Mouse (Mus musculus): ENCODE measurements around the gene Lactbl1. TPM values are rescaled to one million over a fixed set of nuclear protein-coding genes. Genes with fewer than 3 reads are reported as not detected.

Lactbl1 gene
- polyA plus RNA-seq, 1 experiment = not detected

DNA sequence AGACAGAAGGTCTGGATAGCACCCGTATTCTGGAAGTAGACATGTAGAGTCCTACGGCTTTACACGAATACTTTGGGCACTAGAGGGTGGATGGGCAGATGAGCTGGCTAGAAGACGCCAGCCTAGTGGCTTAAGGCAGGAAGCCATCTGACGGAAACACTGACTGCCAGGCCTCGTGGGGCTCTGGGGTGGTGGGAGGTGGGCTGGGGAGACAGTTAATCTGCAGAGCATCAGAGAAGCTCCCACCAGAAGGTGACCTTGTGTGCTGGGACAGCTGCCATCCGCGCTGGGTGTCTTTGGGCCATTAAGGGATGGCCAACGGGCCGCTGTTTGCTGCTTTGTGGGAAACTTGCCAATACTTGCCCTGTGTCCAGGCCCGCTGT lies 30.1 kb downstream of the Lactbl1 start:
- Histone ChIP-seq H3K36me3 (ENCODE audit: control insufficient read depth, insufficient read depth) (no peaks in the 10 kb centered on the region), H3K79me2 (ENCODE audit: control insufficient read depth, insufficient read depth) (no peaks in the 10 kb centered on the region), H3K4me3 (no peak overlapping the region), H3K4me2 (ENCODE audit: low read depth) (no peak overlapping the region), H3K27me3 (ENCODE audit: control insufficient read depth, insufficient read depth, insufficient read length) (no peaks in the 10 kb centered on the region), H3ac (ENCODE audit: control insufficient read depth, insufficient read length) (no peak overlapping the region)
- TF ChIP-seq USF1 (IDR thresholded peaks at IDR 0.05; ENCODE audit: low read depth) = no peak
- TF ChIP-seq TCF12 (IDR thresholded peaks at IDR 0.05; ENCODE audit: insufficient read depth, poor library complexity, severe bottlenecking) = no peak
- TF ChIP-seq MAX (IDR thresholded peaks at IDR 0.05; ENCODE audit: low read depth) = no peak
- no peak for TF ChIP-seq TCF3 (IDR thresholded peaks at IDR 0.05; ENCODE audit: insufficient read length, low read depth)
- no peak for TF ChIP-seq SRF (IDR thresholded peaks at IDR 0.05; ENCODE audit: control insufficient read depth, insufficient read length, low read depth)
- TF ChIP-seq E2F4 (IDR thresholded peaks at IDR 0.05; ENCODE audit: insufficient read depth) = no peak
- no peak for TF ChIP-seq CEBPB (IDR thresholded peaks at IDR 0.05; ENCODE audit: insufficient read depth, poor library complexity, severe bottlenecking)
- TF ChIP-seq POLR2A (IDR thresholded peaks at IDR 0.05; ENCODE audit: insufficient read length, low read depth) = no peak
- no peak for TF ChIP-seq MYOD1 (IDR thresholded peaks at IDR 0.05; ENCODE audit: control insufficient read depth in 1 of 3, insufficient read length in 2 of 3, low read depth in 2 of 3)
- no peak for TF ChIP-seq POLR2AphosphoS2 (IDR thresholded peaks at IDR 0.05; ENCODE audit: insufficient read length, low read depth)
- TF ChIP-seq MYOG (IDR thresholded peaks at IDR 0.05; ENCODE audit: control insufficient read depth in 1 of 3, insufficient read depth in 1 of 3, insufficient read length in 2 of 3, low read depth in 2 of 3) = no peak
- TF ChIP-seq REST (IDR thresholded peaks at IDR 0.05; ENCODE audit: insufficient read depth, insufficient read length) = no peak

DNA sequence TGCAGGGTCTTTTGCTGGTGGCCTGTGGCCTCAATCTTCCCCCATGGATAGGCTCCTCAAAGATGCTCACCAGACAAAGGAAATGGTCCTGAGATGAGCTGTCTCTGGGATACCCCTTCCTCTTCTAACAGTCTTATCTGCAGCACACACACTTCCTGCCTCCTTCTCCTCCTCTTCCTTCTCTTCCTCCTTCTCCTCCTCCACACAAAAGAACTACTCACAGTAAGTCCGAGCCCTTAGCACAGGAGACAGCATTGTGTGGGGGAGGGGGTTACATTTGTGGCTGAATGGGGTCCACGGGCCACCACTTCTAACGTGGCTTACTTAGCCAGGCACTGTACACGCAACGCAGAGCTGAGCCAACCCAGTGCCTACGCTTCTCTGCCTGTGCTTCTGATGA lies 30.6 kb downstream of the Lactbl1 start:
- no peaks in the 10 kb centered on the region for H3K79me2 ChIP-seq (ENCODE audit: control insufficient read depth, insufficient read depth)
- no peaks in the 10 kb centered on the region for H3K27me3 ChIP-seq (ENCODE audit: control insufficient read depth, insufficient read depth, insufficient read length)
- no peak overlapping the region for H3K4me2 ChIP-seq (ENCODE audit: low read depth)
- no peak overlapping the region for H3K4me3 ChIP-seq
- H3K36me3 ChIP-seq (ENCODE audit: control insufficient read depth, insufficient read depth) = no peaks in the 10 kb centered on the region
- no peak for TF ChIP-seq CEBPB (IDR thresholded peaks at IDR 0.05; ENCODE audit: insufficient read depth, poor library complexity, severe bottlenecking)
- no peak for TF ChIP-seq POLR2AphosphoS2 (IDR thresholded peaks at IDR 0.05; ENCODE audit: insufficient read length, low read depth)
- TF ChIP-seq E2F4 (IDR thresholded peaks at IDR 0.05; ENCODE audit: insufficient read depth) = no peak
- no peak for TF ChIP-seq TCF3 (IDR thresholded peaks at IDR 0.05; ENCODE audit: insufficient read length, low read depth)
- no peak for TF ChIP-seq SRF (IDR thresholded peaks at IDR 0.05; ENCODE audit: control insufficient read depth, insufficient read length, low read depth)
- no peak for TF ChIP-seq MAX (IDR thresholded peaks at IDR 0.05; ENCODE audit: low read depth)
- no peak for TF ChIP-seq USF1 (IDR thresholded peaks at IDR 0.05; ENCODE audit: low read depth)
- no peak for TF ChIP-seq MYOD1 (IDR thresholded peaks at IDR 0.05; ENCODE audit: control insufficient read depth in 1 of 3, insufficient read length in 2 of 3, low read depth in 2 of 3)
- TF ChIP-seq TCF12 (IDR thresholded peaks at IDR 0.05; ENCODE audit: insufficient read depth, poor library complexity, severe bottlenecking) = no peak
- TF ChIP-seq MYOG (IDR thresholded peaks at IDR 0.05; ENCODE audit: control insufficient read depth in 1 of 3, insufficient read depth in 1 of 3, insufficient read length in 2 of 3, low read depth in 2 of 3) = no peak
- no peak for TF ChIP-seq POLR2A (IDR thresholded peaks at IDR 0.05; ENCODE audit: insufficient read length, low read depth)
- TF ChIP-seq REST (IDR thresholded peaks at IDR 0.05; ENCODE audit: insufficient read depth, insufficient read length) = no peak
- H3ac ChIP-seq (ENCODE audit: control insufficient read depth, insufficient read length) = no peak overlapping the region

DNA sequence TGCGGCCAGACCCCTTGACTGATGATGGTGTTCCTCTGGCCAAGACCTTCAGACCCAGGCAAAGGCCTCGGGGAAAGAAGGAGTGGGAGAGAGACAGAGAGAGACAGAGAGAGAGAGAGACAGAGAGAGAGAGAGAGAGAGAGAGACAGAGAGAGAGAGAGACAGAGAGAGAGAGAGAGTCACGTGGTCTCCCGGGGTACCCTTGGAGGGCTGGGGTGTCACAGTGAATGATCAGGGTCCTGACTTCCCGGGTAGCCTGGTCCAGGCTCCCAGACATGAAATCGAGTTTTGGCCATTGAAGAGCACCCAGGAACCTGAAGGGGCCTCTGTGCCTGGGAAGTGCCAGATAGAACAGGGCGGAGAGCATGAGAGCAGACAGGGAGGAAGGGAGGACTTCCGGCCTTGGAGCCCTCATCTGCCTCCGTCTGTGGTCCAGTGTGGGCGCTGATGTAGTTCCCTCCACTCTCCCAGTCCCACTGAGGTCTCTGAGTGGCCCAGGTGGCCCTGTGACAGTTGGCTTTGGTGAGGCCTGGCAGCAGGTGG lies 31.3 kb downstream of the Lactbl1 start:
- Histone ChIP-seq H3K4me2 (ENCODE audit: low read depth) (no peak overlapping the region), H3K27me3 (ENCODE audit: control insufficient read depth, insufficient read depth, insufficient read length) (no peaks in the 10 kb centered on the region), H3ac (ENCODE audit: control insufficient read depth, insufficient read length) (no peak overlapping the region), H3K36me3 (ENCODE audit: control insufficient read depth, insufficient read depth) (no peaks in the 10 kb centered on the region), H3K79me2 (ENCODE audit: control insufficient read depth, insufficient read depth) (no peaks in the 10 kb centered on the region), H3K4me3 (no peak overlapping the region)
- TF ChIP-seq MAX (IDR thresholded peaks at IDR 0.05; ENCODE audit: low read depth) = no peak
- no peak for TF ChIP-seq POLR2AphosphoS2 (IDR thresholded peaks at IDR 0.05; ENCODE audit: insufficient read length, low read depth)

DNA sequence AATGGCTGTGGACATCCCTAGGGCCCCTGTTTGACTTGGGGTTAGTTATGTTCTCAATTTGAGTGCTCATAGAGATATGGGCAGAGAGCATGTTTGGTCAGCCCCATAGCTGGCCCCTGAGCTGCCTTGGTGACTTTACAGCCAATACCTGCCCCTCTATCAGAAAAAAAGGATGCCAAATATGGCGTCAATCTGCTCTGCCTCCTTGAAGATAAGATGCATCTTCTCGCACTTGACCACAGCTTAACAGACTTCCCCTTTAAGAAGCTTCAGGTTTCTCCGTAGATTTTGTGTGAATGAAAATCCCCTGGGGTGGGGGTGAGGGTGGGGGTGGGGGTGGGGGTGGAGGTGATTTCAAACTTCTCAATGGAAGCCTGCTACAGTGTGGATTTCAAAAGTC lies 35.5 kb downstream of the Lactbl1 start:
- no peak overlapping the region for H3ac ChIP-seq (ENCODE audit: control insufficient read depth, insufficient read length)
- H3K79me2 ChIP-seq (ENCODE audit: control insufficient read depth, insufficient read depth) = no peaks in the 10 kb centered on the region
- no peaks in the 10 kb centered on the region for H3K36me3 ChIP-seq (ENCODE audit: control insufficient read depth, insufficient read depth)
- no peak for TF ChIP-seq MYOG (IDR thresholded peaks at IDR 0.05; ENCODE audit: control insufficient read depth in 1 of 3, insufficient read depth in 1 of 3, insufficient read length in 2 of 3, low read depth in 2 of 3)
- TF ChIP-seq USF1 (IDR thresholded peaks at IDR 0.05; ENCODE audit: low read depth) = no peak
- no peak for TF ChIP-seq SRF (IDR thresholded peaks at IDR 0.05; ENCODE audit: control insufficient read depth, insufficient read length, low read depth)
- TF ChIP-seq POLR2AphosphoS2 (IDR thresholded peaks at IDR 0.05; ENCODE audit: insufficient read length, low read depth) = no peak
- no peak for TF ChIP-seq MAX (IDR thresholded peaks at IDR 0.05; ENCODE audit: low read depth)
- H3K4me3 ChIP-seq = no peak overlapping the region
- H3K4me2 ChIP-seq (ENCODE audit: low read depth) = no peak overlapping the region
- no peaks in the 10 kb centered on the region for H3K27me3 ChIP-seq (ENCODE audit: control insufficient read depth, insufficient read depth, insufficient read length)

DNA sequence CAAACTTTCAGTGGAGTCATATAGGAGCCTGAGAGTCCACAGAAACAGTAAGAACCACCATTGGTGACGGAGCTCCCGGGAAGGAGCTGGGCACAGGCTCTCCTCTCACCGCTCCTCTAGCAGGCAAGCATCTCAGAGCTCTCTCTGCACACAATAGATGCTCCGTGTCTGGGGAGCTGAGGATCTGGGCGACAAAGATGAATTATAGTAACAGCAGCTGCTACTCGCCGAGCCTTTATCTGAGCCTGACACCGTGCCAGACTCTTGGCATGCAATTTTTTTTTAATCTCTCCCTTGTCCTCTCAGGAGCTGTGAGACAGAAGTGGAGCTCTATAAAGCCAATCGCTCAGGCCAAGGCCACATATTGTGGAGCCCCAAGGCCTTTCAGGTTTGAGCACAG lies 42.6 kb downstream of the Lactbl1 start:
- H3K4me2 ChIP-seq (ENCODE audit: low read depth) = no peak overlapping the region

More for the DNA sequence above, 42.6 kb downstream of the Lactbl1 start:
- Histone ChIP-seq H3K79me2 (ENCODE audit: control insufficient read depth, insufficient read depth) (no peaks in the 10 kb centered on the region), H3ac (ENCODE audit: control insufficient read depth, insufficient read length) (no peak overlapping the region), H3K4me3 (no peak overlapping the region), H3K36me3 (ENCODE audit: control insufficient read depth, insufficient read depth) (no peaks in the 10 kb centered on the region), H3K27me3 (ENCODE audit: control insufficient read depth, insufficient read depth, insufficient read length) (no peaks in the 10 kb centered on the region)
- TF ChIP-seq MAX (IDR thresholded peaks at IDR 0.05; ENCODE audit: low read depth) (no peak), MYOD1 (IDR thresholded peaks at IDR 0.05; ENCODE audit: control insufficient read depth in 1 of 3, insufficient read length in 2 of 3, low read depth in 2 of 3) (peak; percentile 64 to 79 (median 74)), USF1 (IDR thresholded peaks at IDR 0.05; ENCODE audit: low read depth) (no peak), CEBPB (IDR thresholded peaks at IDR 0.05; ENCODE audit: insufficient read depth, poor library complexity, severe bottlenecking) (no peak), TCF12 (IDR thresholded peaks at IDR 0.05; ENCODE audit: insufficient read depth, poor library complexity, severe bottlenecking) (no peak), REST (IDR thresholded peaks at IDR 0.05; ENCODE audit: insufficient read depth, insufficient read length) (no peak)
